Mouse (Mus musculus): ENCODE data around the gene Pan3.

- TF ChIP-seq POLR2A (IDR thresholded peaks at IDR 0.05; ENCODE audit: borderline replicate concordance, low read depth, low read length) (no peak), CTCF (IDR thresholded peaks at IDR 0.05; ENCODE audit: low read depth, low read length) (no peak)
Observed at GRCm38 (mm10) chr5:147401024-147401423, 28.9 kb upstream of the Pan3 start.

Measured in bone marrow macrophage, adult 2 months (primary cell).